Mouse (Mus musculus): ENCODE measurements around the gene Ets1. TPM values are rescaled to one million over a fixed set of nuclear protein-coding genes. Genes with fewer than 3 reads are reported as not detected.

The Ets1 gene
- polyA plus RNA-seq, 1 experiment from 2014 or later = 18.1 TPM

GRCm38 (mm10) chr9:32740751-32741387, 104.8 kb downstream of the Ets1 start:
- Histone ChIP-seq H3K9me3 (ENCODE audit: low read length) (no peaks in the 10 kb centered on the region), H3K9ac (replicated peaks) (no peak overlapping the region), H3K4me3 (ENCODE audit: low read depth, low read length) (no peak overlapping the region), H3K36me3 (replicated peaks; ENCODE audit: insufficient read depth, low read length) (peaks cover 24% of the 10 kb centered on the region), H3K27ac (ENCODE audit: low read depth) (no peak overlapping the region), H3K4me1 (ENCODE audit: insufficient read depth) (peaks cover 3% of the 10 kb centered on the region; the same call in 1 of the 2 replicates), H3K4me2 (ENCODE audit: low read depth, low read length) (no peak overlapping the region), H3K27me3 (ENCODE audit: insufficient read depth, low read length) (no peaks in the 10 kb centered on the region)
- no peak for DNase-seq
- 64% methylated on average over 12 of the region's 12 CpGs for WGBS (ENCODE audit: insufficient replicate concordance)
- TF ChIP-seq CTCF (IDR thresholded peaks at IDR 0.05; ENCODE audit: low read depth) (no peak), EP300 (IDR thresholded peaks at IDR 0.05; ENCODE audit: low read depth) (no peak)
- ATAC-seq = no peak

- TF ChIP-seq EP300 (IDR thresholded peaks at IDR 0.05; ENCODE audit: low read depth) = no peak
- no peak for TF ChIP-seq CTCF (IDR thresholded peaks at IDR 0.05; ENCODE audit: low read depth)
- Histone ChIP-seq H3K4me3 (ENCODE audit: low read depth, low read length) (no peak overlapping the region), H3K9me3 (ENCODE audit: low read length) (no peaks in the 10 kb centered on the region), H3K27me3 (ENCODE audit: insufficient read depth, low read length) (no peaks in the 10 kb centered on the region), H3K9ac (replicated peaks) (no peak overlapping the region), H3K36me3 (replicated peaks; ENCODE audit: insufficient read depth, low read length) (peaks cover 24% of the 10 kb centered on the region), H3K4me1 (ENCODE audit: insufficient read depth) (peaks cover 3% of the 10 kb centered on the region; the same call in 1 of the 2 replicates), H3K27ac (ENCODE audit: low read depth) (no peak overlapping the region), H3K4me2 (ENCODE audit: low read depth, low read length) (no peak overlapping the region)
- DNase-seq (no peak), ATAC-seq (no peak)
- WGBS (ENCODE audit: insufficient replicate concordance) = 83% methylated on average over 2 of the region's 2 CpGs
These were observed 105.7 kb downstream of the Ets1 start for GRCm38 (mm10) chr9:32741681-32742080.

GRCm38 (mm10) chr9:32743157-32743556, 107.1 kb downstream of the Ets1 start:
- ATAC-seq = no peak
- H3K4me1 ChIP-seq (ENCODE audit: insufficient read depth) = peaks cover 3% of the 10 kb centered on the region; the same call in 1 of the 2 replicates

GRCm38 (mm10) chr9:32743642-32744161, 107.7 kb downstream of the Ets1 start:
- WGBS (ENCODE audit: insufficient replicate concordance) = 69% methylated on average over 9 of the region's 9 CpGs
- Histone ChIP-seq H3K9ac (replicated peaks) (no peak overlapping the region), H3K9me3 (ENCODE audit: low read length) (no peaks in the 10 kb centered on the region), H3K4me3 (ENCODE audit: low read depth, low read length) (no peak overlapping the region), H3K4me2 (ENCODE audit: low read depth, low read length) (no peak overlapping the region), H3K27me3 (ENCODE audit: insufficient read depth, low read length) (no peaks in the 10 kb centered on the region), H3K4me1 (ENCODE audit: insufficient read depth) (peaks cover 3% of the 10 kb centered on the region; the same call in 1 of the 2 replicates), H3K27ac (ENCODE audit: low read depth) (no peak overlapping the region; the same call in 1 of the 2 replicates), H3K36me3 (replicated peaks; ENCODE audit: insufficient read depth, low read length) (peaks cover 12% of the 10 kb centered on the region)
- DNase-seq = no peak
- ATAC-seq = no peak
- TF ChIP-seq EP300 (IDR thresholded peaks at IDR 0.05; ENCODE audit: low read depth) = no peak
- TF ChIP-seq CTCF (IDR thresholded peaks at IDR 0.05; ENCODE audit: low read depth) = no peak

More at GRCm38 (mm10) chr9:32743157-32743556, 107.1 kb downstream of the Ets1 start:
- Histone ChIP-seq H3K9me3 (ENCODE audit: low read length) (no peaks in the 10 kb centered on the region), H3K27me3 (ENCODE audit: insufficient read depth, low read length) (no peaks in the 10 kb centered on the region), H3K4me3 (ENCODE audit: low read depth, low read length) (no peak overlapping the region), H3K27ac (ENCODE audit: low read depth) (no peak overlapping the region), H3K36me3 (replicated peaks; ENCODE audit: insufficient read depth, low read length) (peaks cover 12% of the 10 kb centered on the region), H3K9ac (replicated peaks) (no peak overlapping the region), H3K4me2 (ENCODE audit: low read depth, low read length) (no peak overlapping the region)
- no peak for DNase-seq
- 59% methylated on average over 8 of the region's 8 CpGs for WGBS (ENCODE audit: insufficient replicate concordance)
- TF ChIP-seq EP300 (IDR thresholded peaks at IDR 0.05; ENCODE audit: low read depth) (no peak), CTCF (IDR thresholded peaks at IDR 0.05; ENCODE audit: low read depth) (no peak)

GRCm38 (mm10) chr9:32744288-32744687, 108.3 kb downstream of the Ets1 start:
- Histone ChIP-seq H3K27ac (ENCODE audit: low read depth) (peak overlapping the region; percentile 12; the same call in 1 of the 2 replicates), H3K4me3 (ENCODE audit: low read depth, low read length) (no peak overlapping the region), H3K27me3 (ENCODE audit: insufficient read depth, low read length) (no peaks in the 10 kb centered on the region), H3K9ac (replicated peaks) (no peak overlapping the region), H3K4me2 (ENCODE audit: low read depth, low read length) (no peak overlapping the region), H3K36me3 (replicated peaks; ENCODE audit: insufficient read depth, low read length) (peaks cover 10% of the 10 kb centered on the region), H3K4me1 (ENCODE audit: insufficient read depth) (peaks cover 3% of the 10 kb centered on the region; the same call in 1 of the 2 replicates), H3K9me3 (ENCODE audit: low read length) (no peaks in the 10 kb centered on the region)
- WGBS (ENCODE audit: insufficient replicate concordance) = 72% methylated on average over 9 of the region's 9 CpGs
- ATAC-seq = no peak
- no peak for TF ChIP-seq EP300 (IDR thresholded peaks at IDR 0.05; ENCODE audit: low read depth)
- no peak for TF ChIP-seq CTCF (IDR thresholded peaks at IDR 0.05; ENCODE audit: low read depth)
- no peak for DNase-seq

- H3K9ac ChIP-seq (replicated peaks) = no peak overlapping the region
- H3K36me3 ChIP-seq (replicated peaks; ENCODE audit: insufficient read depth, low read length) = peaks cover 14% of the 10 kb centered on the region
- H3K9me3 ChIP-seq (ENCODE audit: low read length) = no peaks in the 10 kb centered on the region
- peak overlapping the region; percentile 12; the same call in 1 of the 2 replicates for H3K27ac ChIP-seq (ENCODE audit: low read depth)
- ATAC-seq (no peak), DNase-seq (no peak)
- no peaks in the 10 kb centered on the region for H3K27me3 ChIP-seq (ENCODE audit: insufficient read depth, low read length)
- peaks cover 3% of the 10 kb centered on the region; the same call in 1 of the 2 replicates for H3K4me1 ChIP-seq (ENCODE audit: insufficient read depth)
- no peak overlapping the region for H3K4me3 ChIP-seq (ENCODE audit: low read depth, low read length)
- TF ChIP-seq EP300 (IDR thresholded peaks at IDR 0.05; ENCODE audit: low read depth) = no peak
- TF ChIP-seq CTCF (IDR thresholded peaks at IDR 0.05; ENCODE audit: low read depth) = no peak
- 69% methylated on average over 12 of the region's 12 CpGs for WGBS (ENCODE audit: insufficient replicate concordance)
- H3K4me2 ChIP-seq (ENCODE audit: low read depth, low read length) = no peak overlapping the region
These were observed 109.2 kb downstream of the Ets1 start for GRCm38 (mm10) chr9:32745079-32745763.
